Mouse (Mus musculus) kidney, postnatal 10 days (tissue): ENCODE measurements around the gene Grik5.

Source experiments
- DNase-seq: peaks from one replicate; pipeline ENCODE4 v3.0.0; 2021; ENCODE audit warnings: mixed read lengths

Gene Grik5

GRCm38 (mm10) chr7:25030032-25030753, 42.0 kb downstream of the Grik5 start:
- peak; percentile 84 for DNase-seq

- no peak for DNase-seq
These were observed 45.7 kb downstream of the Grik5 start for GRCm38 (mm10) chr7:25026452-25026851.

GRCm38 (mm10) chr7:25025855-25026439, 46.2 kb downstream of the Grik5 start:
- DNase-seq = peak; percentile 38

GRCm38 (mm10) chr7:25011592-25011991, 60.6 kb downstream of the Grik5 start:
- DNase-seq = no peak

GRCm38 (mm10) chr7:25010090-25010913, 61.8 kb downstream of the Grik5 start:
- peak; percentile 58 for DNase-seq

- no peak for DNase-seq
These were observed 62.9 kb downstream of the Grik5 start for GRCm38 (mm10) chr7:25009099-25009700.

- DNase-seq = peak; percentile 88
These were observed 63.5 kb downstream of the Grik5 start for GRCm38 (mm10) chr7:25008635-25009034.

GRCm38 (mm10) chr7:25007609-25008374, 64.4 kb downstream of the Grik5 start:
- no peak for DNase-seq

GRCm38 (mm10) chr7:25006586-25007364, 65.4 kb downstream of the Grik5 start:
- DNase-seq = no peak

DNA sequence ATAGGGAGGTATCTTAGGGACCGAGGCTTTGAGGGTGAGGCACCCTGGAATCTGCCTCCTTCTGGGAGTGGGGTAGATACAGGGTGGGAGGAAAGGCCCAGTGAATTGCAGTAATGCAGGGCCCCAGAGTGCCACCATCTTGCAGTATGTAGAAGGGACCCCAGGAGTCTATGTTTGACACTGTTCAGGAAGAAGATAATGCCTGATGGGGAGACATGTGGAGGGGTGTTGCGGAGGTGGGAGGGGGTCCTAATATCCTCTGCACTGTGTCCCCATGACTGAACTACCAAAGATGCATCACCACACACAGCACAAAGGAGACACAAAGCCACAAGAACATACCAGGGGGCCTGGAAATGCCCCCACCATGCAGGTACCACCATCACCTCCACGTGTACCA, 66.0 kb downstream of the Grik5 start:
- DNase-seq = no peak

- peak; percentile 39 for DNase-seq
These were observed 66.6 kb downstream of the Grik5 start, which contains the start of gene Atp1a3 for GRCm38 (mm10) chr7:25005421-25006065. Gene Atp1a3 (minus strand): TSS chr7:25005958.

- no peak for DNase-seq
These were observed 67.3 kb downstream of the Grik5 start for GRCm38 (mm10) chr7:25004806-25005205.

GRCm38 (mm10) chr7:25003820-25004388, 68.2 kb downstream of the Grik5 start:
- DNase-seq = no peak

GRCm38 (mm10) chr7:25003291-25003690, 68.9 kb downstream of the Grik5 start:
- DNase-seq = no peak

- DNase-seq = no peak
These were observed 71.4 kb downstream of the Grik5 start for GRCm38 (mm10) chr7:25000711-25001110.

DNA sequence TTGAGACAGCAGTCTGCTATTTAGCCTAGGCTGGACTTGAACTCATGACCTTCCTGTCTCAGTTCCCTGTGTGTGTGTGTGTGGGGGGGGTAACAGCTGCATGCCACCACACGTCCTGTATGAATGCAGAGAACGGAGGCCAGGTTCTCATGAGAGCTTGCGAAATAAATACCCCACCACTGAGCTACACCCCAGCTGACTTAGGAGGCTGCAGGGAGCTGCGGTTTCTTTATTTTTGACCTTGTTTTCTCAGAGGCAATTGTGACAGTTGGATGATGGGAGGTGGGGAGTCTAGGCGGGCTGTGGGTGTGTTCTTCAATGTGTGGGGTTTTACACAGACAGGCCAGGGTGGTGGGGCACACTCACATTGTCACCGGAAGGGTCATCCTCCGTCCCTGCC, 71.9 kb downstream of the Grik5 start:
- DNase-seq = no peak

DNA sequence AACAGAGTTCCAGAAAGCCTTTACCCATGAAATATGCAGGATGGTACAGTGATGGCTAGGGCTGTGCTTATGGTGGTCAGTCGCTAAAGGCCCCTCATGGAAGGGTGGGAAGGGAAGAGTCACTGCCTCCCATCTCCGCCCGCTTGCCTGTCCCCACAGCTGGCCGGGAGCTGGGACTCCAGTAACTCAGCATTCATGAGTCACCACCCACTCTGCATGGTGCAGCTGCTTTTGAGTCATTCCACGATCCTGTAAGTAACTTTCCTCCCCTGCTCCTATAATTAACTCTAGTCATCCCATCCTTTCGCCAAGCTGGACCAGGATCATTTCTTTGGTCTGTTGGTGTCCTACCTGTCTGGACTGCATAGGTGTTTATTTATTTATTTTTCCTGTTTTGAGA, 79.1 kb downstream of the Grik5 start:
- DNase-seq = no peak

- DNase-seq = no peak
These were observed 81.7 kb downstream of the Grik5 start for GRCm38 (mm10) chr7:24990478-24990877.

- DNase-seq = no peak
These were observed 84.2 kb downstream of the Grik5 start for GRCm38 (mm10) chr7:24987941-24988340.

DNA sequence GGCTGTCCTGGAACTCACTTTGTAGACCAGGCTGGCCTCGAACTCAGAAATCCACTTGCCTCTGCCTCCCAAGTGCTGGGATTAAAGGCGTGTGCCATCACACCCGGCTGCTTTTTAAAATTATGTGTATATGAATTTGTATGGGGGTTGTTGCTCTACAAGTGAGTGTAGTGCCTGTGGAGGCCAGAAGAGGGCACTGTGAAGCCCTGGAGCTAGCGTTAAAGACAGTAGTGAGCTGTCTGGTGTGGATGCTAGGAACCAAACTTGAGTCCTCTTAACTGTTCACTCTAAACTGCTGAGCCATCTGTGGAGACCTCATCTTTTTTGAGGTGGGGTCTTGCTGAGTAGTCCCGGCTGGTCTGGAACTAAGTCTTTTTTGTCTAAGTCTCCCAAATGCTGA, 86.3 kb downstream of the Grik5 start:
- no peak for DNase-seq

GRCm38 (mm10) chr7:24984307-24984706, 87.8 kb downstream of the Grik5 start:
- DNase-seq = no peak
